Mouse (Mus musculus) bone marrow, adult 2 months (tissue): ENCODE results near the gene Pgm2.

ENCODE experiments used
- CTCF ChIP-seq: fragments of 200-500 bp; IDR thresholded peaks from 2 replicates; pipeline ENCODE4 v1.5.1; 2011; ENCODE audit warnings: low read length, control low read depth; ENCODE audit not compliant: control insufficient read depth, insufficient read depth
- POLR2A ChIP-seq: fragments of 200-500 bp; IDR thresholded peaks from 2 replicates; pipeline ENCODE4 v1.6.1; 2011; ENCODE audit warnings: low read depth, mild to moderate bottlenecking, control low read depth, low read length, borderline replicate concordance; ENCODE audit not compliant: control insufficient read depth

DNA sequence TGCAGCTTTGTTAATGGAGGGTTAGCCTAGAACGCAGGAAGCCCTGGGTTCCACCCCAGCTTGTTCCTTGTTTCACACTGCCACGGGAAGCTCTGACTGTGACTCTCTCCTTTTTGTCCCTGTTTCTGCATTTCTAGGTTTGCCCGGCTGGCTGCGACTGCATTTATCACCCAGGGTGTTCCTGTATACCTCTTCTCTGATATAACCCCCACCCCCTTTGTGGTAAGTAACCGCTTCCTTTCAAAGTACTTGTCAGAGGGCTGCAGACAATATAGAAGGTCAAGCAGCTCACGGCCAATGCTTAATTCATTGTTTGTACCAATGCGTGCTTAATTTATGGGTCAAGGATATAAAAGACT is 9.9 kb downstream of the Pgm2 start:
- TF ChIP-seq POLR2A (no peak), CTCF (no peak)
